Mouse (Mus musculus) heart, adult 2 months (tissue): Measurements from ENCODE around the gene Acap2. TPM values are rescaled to one million over a fixed set of nuclear protein-coding genes. Genes with fewer than 3 reads are reported as not detected.

Experiments used
- DNase-seq, 2 experiments: peaks; one replicate each; pipeline ENCODE4 v3.0.0; 2021
- H3K27ac ChIP-seq: fragments of 200-600 bp; 2 replicates; pipeline ENCODE4 v1.8.1; 2022
- H3K27me3 ChIP-seq: fragments of 200-500 bp; 2 replicates; pipeline ENCODE4 v1.6.1; 2012; ENCODE audit warnings: mild to moderate bottlenecking, low read length, inconsistent platforms, mixed read lengths; ENCODE audit not compliant: control insufficient read depth, insufficient read depth
- H3K36me3 ChIP-seq: fragments of 200-500 bp; 2 replicates; pipeline ENCODE4 v1.6.1; 2012; ENCODE audit warnings: low read length, inconsistent platforms; ENCODE audit not compliant: control insufficient read depth, insufficient read depth
- H3K4me1 ChIP-seq: fragments of 200-500 bp; 2 replicates; pipeline ENCODE4 v1.6.1; 2011; ENCODE audit warnings: low read length; ENCODE audit not compliant: control insufficient read depth, insufficient read depth
- H3K4me3 ChIP-seq: fragments of 200-600 bp; 2 replicates; pipeline ENCODE4 v1.8.1; 2022
- H3K79me2 ChIP-seq: fragments of 200-500 bp; replicated peaks from 2 replicates; pipeline ENCODE4 v1.6.1; 2012; ENCODE audit warnings: mild to moderate bottlenecking, inconsistent platforms, low read length, moderate library complexity, mixed read lengths; ENCODE audit not compliant: control insufficient read depth, insufficient read depth
- H3K9ac ChIP-seq: fragments of 200-500 bp; 2 replicates; pipeline ENCODE4 v1.6.1; 2012; ENCODE audit warnings: low read depth, mild to moderate bottlenecking, control low read depth, inconsistent platforms, low read length, mixed read lengths
- CTCF ChIP-seq: fragments of 200-600 bp; IDR thresholded peaks from 2 replicates; pipeline ENCODE4 v1.8.1; 2022; ENCODE audit warnings: antibody characterized with exemption, mild to moderate bottlenecking, moderate library complexity
- EP300 ChIP-seq: fragments of 200-500 bp; IDR thresholded peaks from 2 replicates; pipeline ENCODE4 v1.6.1; 2011; ENCODE audit warnings: low read depth, low read length, control low read depth; ENCODE audit not compliant: insufficient read depth
- POLR2A ChIP-seq: fragments of 200-500 bp; IDR thresholded peaks from 2 replicates; pipeline ENCODE4 v1.6.1; 2011; ENCODE audit warnings: mild to moderate bottlenecking, low read depth, low read length, control low read depth; ENCODE audit not compliant: insufficient read depth
- WGBS: fragments of 180-500 bp; shearing (Covaris S2); methylation state at CpG from one replicate; pipeline ENCODE4 v1.1.7; 2018; 5-methylcytosine and 5-hydroxymethylcytosine counted together
- intact Hi-C: fragments of 180-260 bp; cut with DNase I; formaldehyde crosslinking; loops from one replicate; pipeline ENCODE4 v1.15.1; 2025
- polyA plus RNA-seq: library from polyadenylated mRNA; depleted of rRNA; stranded (reverse); fragments of >200 nt; gene quantifications from 2 replicates; pipeline ENCODE4 v1.2.3, GENCODE M21; 2012
- total RNA-seq, 2 experiments: library from RNA; stranded (reverse); gene quantifications; 2 replicates each; pipeline ENCODE4 v1.2.3; 2021

Acap2 gene
- total and polyA plus RNA-seq, 3 experiments: 8.2 to 17.8 (median 17.6) TPM

DNA sequence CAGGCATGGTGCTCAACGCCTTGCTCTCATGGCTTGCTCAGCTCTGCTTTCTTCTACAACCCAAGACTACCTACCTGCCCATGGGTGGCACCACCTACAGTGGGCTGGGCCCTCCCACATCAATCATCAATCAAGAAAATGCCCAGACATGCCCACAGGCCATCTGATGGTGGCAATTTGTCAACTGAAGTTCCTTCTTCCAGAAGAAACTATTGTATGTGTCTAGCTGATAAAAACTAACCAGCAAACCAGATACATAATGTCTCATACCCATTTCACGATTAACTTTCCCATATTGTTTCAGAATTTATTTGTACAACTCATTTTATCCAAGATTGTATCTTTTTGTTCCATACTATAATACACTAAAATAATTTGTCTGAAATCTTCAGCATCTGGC lies 15.3 kb downstream of the Acap2 start:
- H3K27me3 ChIP-seq: no peaks in the 10 kb centered on the region
- H3K27ac ChIP-seq: no peak overlapping the region
- no peak overlapping the region for H3K9ac ChIP-seq
- intact Hi-C loops: loop anchor here (2.0 kb wide), 1 partner anchor 13 kb away; no protein-coding TSS in a partner anchor
- peaks cover 21% of the 10 kb centered on the region for H3K4me1 ChIP-seq
- WGBS: 87% methylated on average over 2 of the region's 2 CpGs
- TF ChIP-seq POLR2A: no peak
- no peak for TF ChIP-seq EP300
- TF ChIP-seq CTCF: no peak
- no peak for DNase-seq
- no peak overlapping the region for H3K4me3 ChIP-seq
- peaks cover 7% of the 10 kb centered on the region for H3K79me2 ChIP-seq
- H3K36me3 ChIP-seq: peaks cover 13% of the 10 kb centered on the region

DNA sequence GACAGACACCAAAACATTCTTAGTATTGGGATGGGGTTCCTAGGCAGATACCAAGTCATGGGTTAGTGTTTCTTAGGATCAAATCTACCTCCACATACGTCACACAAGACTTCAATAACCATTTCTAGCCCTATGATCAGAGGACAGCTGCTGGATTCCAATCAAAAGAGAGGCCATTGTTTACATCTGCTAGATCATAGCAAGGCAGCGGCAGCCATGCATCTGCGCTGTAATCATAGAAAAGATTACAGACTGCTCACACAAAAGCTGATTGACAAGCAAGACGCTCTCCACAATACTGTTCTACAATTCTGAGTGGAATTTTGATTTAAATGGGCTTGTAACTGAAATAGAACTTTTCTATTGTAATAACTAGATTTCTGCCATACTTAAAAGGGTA lies 16.3 kb downstream of the Acap2 start:
- WGBS: 84% methylated on average over 4 of the region's 4 CpGs
- Histone ChIP-seq H3K9ac (no peak overlapping the region), H3K36me3 (peaks cover 13% of the 10 kb centered on the region), H3K4me1 (peaks cover 25% of the 10 kb centered on the region), H3K79me2 (peaks cover 10% of the 10 kb centered on the region), H3K27me3 (no peaks in the 10 kb centered on the region), H3K27ac (no peak overlapping the region), H3K4me3 (no peak overlapping the region)
- no peak for DNase-seq
- intact Hi-C loops: loop anchor here (2.0 kb wide), 1 partner anchor 14 kb away; no protein-coding TSS in a partner anchor
- TF ChIP-seq EP300: no peak
- TF ChIP-seq POLR2A: no peak
- no peak for TF ChIP-seq CTCF

DNA sequence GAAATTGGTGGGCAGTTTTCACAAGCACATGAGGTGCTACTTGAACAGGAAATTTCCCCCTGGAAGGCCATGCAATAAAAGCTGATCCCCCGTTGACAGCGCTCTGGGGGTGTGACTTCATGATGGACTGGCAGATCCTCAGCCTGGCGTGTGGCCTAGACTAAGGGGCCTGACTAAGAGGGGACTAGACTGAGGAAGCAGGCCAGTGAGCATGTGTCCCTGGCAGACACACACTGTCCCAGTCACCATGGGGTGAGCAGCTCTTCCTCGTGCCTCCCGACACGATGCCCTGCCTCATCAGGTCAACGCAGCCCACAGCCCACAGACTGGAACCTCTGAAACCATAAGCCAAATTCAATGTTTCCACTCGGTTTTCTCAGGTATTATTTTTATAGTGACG lies 18.5 kb downstream of the Acap2 start:
- WGBS: 49% methylated on average over 9 of the region's 9 CpGs
- peak in 1 of 2 experiments; percentile 30 for DNase-seq

DNA sequence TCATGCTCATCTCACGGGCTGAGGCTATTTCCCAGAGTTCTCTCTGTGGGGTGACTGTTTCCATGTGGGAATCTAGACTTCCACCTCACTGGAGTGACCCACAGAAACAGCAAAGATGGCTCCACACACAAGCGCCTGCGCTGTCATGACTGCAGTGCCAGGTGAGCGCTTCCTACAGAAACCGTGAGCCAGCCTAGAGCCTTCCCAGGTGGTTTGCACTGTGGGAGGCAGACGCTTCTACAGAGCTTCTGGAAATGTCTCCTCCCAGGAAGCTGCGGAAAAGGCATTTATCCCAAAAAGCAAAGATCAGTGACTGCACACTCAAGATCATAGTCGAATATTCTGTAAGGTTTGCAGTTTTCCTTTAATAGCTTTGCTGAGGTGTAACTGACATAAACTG lies 20.2 kb downstream of the Acap2 start:
- intact Hi-C loops: no loop called here
- Histone ChIP-seq H3K4me1 (peaks cover 16% of the 10 kb centered on the region), H3K36me3 (peaks cover 8% of the 10 kb centered on the region; the same call in 1 of the 2 replicates), H3K9ac (no peak overlapping the region), H3K4me3 (no peak overlapping the region), H3K27ac (no peak overlapping the region), H3K79me2 (peaks cover 8% of the 10 kb centered on the region), H3K27me3 (no peaks in the 10 kb centered on the region)
- DNase-seq: no peak
- WGBS: 81% methylated on average over 8 of the region's 8 CpGs
- TF ChIP-seq POLR2A (no peak), CTCF (no peak), EP300 (no peak)

More for the DNA sequence above, 18.5 kb downstream of the Acap2 start:
- Histone ChIP-seq H3K27me3 (no peaks in the 10 kb centered on the region), H3K4me3 (no peak overlapping the region), H3K79me2 (peaks cover 10% of the 10 kb centered on the region), H3K27ac (no peak overlapping the region), H3K36me3 (peaks cover 6% of the 10 kb centered on the region; the same call in 1 of the 2 replicates), H3K9ac (no peak overlapping the region), H3K4me1 (peaks cover 18% of the 10 kb centered on the region)
- TF ChIP-seq EP300 (peak; percentile 59; the same call in 1 of the 2 replicates), POLR2A (no peak), CTCF (no peak)
- intact Hi-C loops: no loop called here

DNA sequence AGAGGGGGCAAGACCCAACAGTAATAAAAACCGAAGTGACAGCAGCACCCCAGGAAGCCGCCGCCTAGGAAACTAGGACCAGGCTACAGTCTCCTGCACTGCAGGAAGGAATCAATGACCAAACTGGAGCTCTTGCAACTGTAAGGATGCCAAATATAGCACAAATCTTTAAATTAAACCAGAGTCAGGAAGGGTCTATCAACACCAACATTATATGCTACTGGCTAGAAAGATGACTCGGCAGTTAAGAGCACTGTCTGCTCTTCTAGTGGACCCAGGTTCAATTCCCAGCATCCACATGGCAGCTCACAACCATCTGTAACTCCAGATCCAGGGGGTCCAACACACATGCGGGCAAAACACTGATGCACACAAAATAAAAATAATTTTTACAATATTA lies 21.7 kb downstream of the Acap2 start:
- WGBS: 59% methylated on average over 5 of the region's 5 CpGs
- no peak for DNase-seq
- Histone ChIP-seq H3K36me3 (peaks cover 8% of the 10 kb centered on the region; the same call in 1 of the 2 replicates), H3K4me1 (peaks cover 14% of the 10 kb centered on the region), H3K9ac (no peak overlapping the region), H3K27ac (no peak overlapping the region), H3K4me3 (no peak overlapping the region), H3K27me3 (no peaks in the 10 kb centered on the region), H3K79me2 (peaks cover 10% of the 10 kb centered on the region)
- TF ChIP-seq EP300: no peak
- TF ChIP-seq CTCF: no peak
- no peak for TF ChIP-seq POLR2A
- intact Hi-C loops: no loop called here

- intact Hi-C loops: no loop called here
- no peaks in the 10 kb centered on the region for H3K27me3 ChIP-seq
- H3K36me3 ChIP-seq: peaks cover 3% of the 10 kb centered on the region; the same call in 1 of the 2 replicates
- TF ChIP-seq POLR2A (no peak), CTCF (no peak), EP300 (no peak)
- H3K4me3 ChIP-seq: no peak overlapping the region
- DNase-seq: no peak
- H3K79me2 ChIP-seq: peaks cover 14% of the 10 kb centered on the region
- no peak overlapping the region for H3K27ac ChIP-seq
- no peak overlapping the region for H3K9ac ChIP-seq
- 84% methylated on average over 9 of the region's 9 CpGs for WGBS
- peaks cover 6% of the 10 kb centered on the region for H3K4me1 ChIP-seq
These were observed 26.0 kb downstream of the Acap2 start for GRCm38 (mm10) chr16:31174880-31175638.
